9 mouse cellular contexts compared by ENCODE assay signal in genomic region chr4:137867225-137867624, GRCm38 (mm10). TPM values are rescaled to one million over a fixed set of nuclear protein-coding genes. Genes with fewer than 3 reads are reported as not detected.
A peak's percentile ranks its signal among the peaks of the same experiment; 100 is the strongest.
DNase-seq lines count a peak whose midpoint lies in the region; ATAC-seq lines count a peak whose summit lies in the region.
"Had no signal": no experiment of that assay in that cellular context is flagged by ENCODE, and none has a peak within 500 bp of the region (broad histone marks: within the 10 kb centered on the region; RNA-seq: fewer than 3 reads in every experiment).

No protein-coding gene starts in this region.

- WGBS in heart, embryonic 13.5 days: 58% methylated on average over 4 of the region's 4 CpGs
- 63% methylated on average over 4 of the region's 4 CpGs for WGBS in embryonic facial prominence, embryonic 13.5 days
- whole genome bisulfite sequencing in lung, embryonic 16.5 days: 30% methylated on average over 4 of the region's 4 CpGs

- ATAC-seq in heart, embryonic 13.5 days (ENCODE audit: extremely low read depth, insufficient number of reproducible peaks, low FRiP score, low TSS enrichment): no peak
- no peak for ATAC-seq in embryonic facial prominence, embryonic 13.5 days (ENCODE audit: insufficient number of reproducible peaks, insufficient read depth, low FRiP score, low TSS enrichment, low read depth)
- peak; percentile 67; the same call in 1 of the 2 replicates for ATAC-seq in lung, embryonic 16.5 days (ENCODE audit: low read depth)

- intact Hi-C loops in heart, postnatal 36 days (cut with DNase I): no loop called here

- no peak overlapping the region for H3K4me3 ChIP-seq in heart, embryonic 13.5 days
- no peak overlapping the region for H3K4me3 ChIP-seq in embryonic facial prominence, embryonic 13.5 days
- H3K4me3 ChIP-seq in lung, embryonic 16.5 days (ENCODE audit: low read length): no peak overlapping the region
- H3K4me3 ChIP-seq: megakaryocyte, embryonic 14.5 days had no signal

- H3K9ac ChIP-seq in heart, embryonic 13.5 days: no peak overlapping the region
- 0 out of 2 replicates have a peak overlapping the region, but pooled peaks have one; percentile 3 for H3K9ac ChIP-seq in embryonic facial prominence, embryonic 13.5 days
- H3K9ac ChIP-seq in lung, embryonic 16.5 days (ENCODE audit: low read length): no peak overlapping the region

- H3K36me3 ChIP-seq in heart, embryonic 13.5 days: no peaks in the 10 kb centered on the region
- H3K36me3 ChIP-seq in embryonic facial prominence, embryonic 13.5 days: no peaks in the 10 kb centered on the region
- no peaks in the 10 kb centered on the region for H3K36me3 ChIP-seq in lung, embryonic 16.5 days (ENCODE audit: control insufficient read depth, insufficient read depth, low read length)

- no peak overlapping the region for H3K4me2 ChIP-seq in heart, embryonic 13.5 days
- no peak overlapping the region for H3K4me2 ChIP-seq in embryonic facial prominence, embryonic 13.5 days
- H3K4me2 ChIP-seq in lung, embryonic 16.5 days (ENCODE audit: low read depth, low read length): no peak overlapping the region

- H3K4me1 ChIP-seq in heart, embryonic 13.5 days: peaks cover 87% of the 10 kb centered on the region
- H3K4me1 ChIP-seq in embryonic facial prominence, embryonic 13.5 days: peaks cover 80% of the 10 kb centered on the region
- peaks cover 36% of the 10 kb centered on the region for H3K4me1 ChIP-seq in lung, embryonic 16.5 days (replicated peaks; ENCODE audit: control insufficient read depth, insufficient read depth, low read length)

- no peak for DNase-seq in heart, postnatal 36 days
- DNase-seq in kidney, postnatal 10 days: peak; percentile 62
- no peak for DNase-seq in left cerebral cortex, adult 9 months (ENCODE audit: low spot score in 2 of 2)
- no peak for DNase-seq in adrenal gland, adult 2 months
- no peak for DNase-seq in adipocyte (ENCODE audit: low spot score)

- 0 out of 2 replicates have a peak overlapping the region, but pooled peaks have one; percentile 28 for H3K27ac ChIP-seq in heart, embryonic 13.5 days (replicated peaks)
- H3K27ac ChIP-seq in embryonic facial prominence, embryonic 13.5 days: peak overlapping the region; percentile 44; the same call in 1 of the 2 replicates
- H3K27ac ChIP-seq in lung, embryonic 16.5 days (ENCODE audit: low read length): peak overlapping the region; percentile 74

- no peaks in the 10 kb centered on the region; the same call in 1 of the 2 replicates for H3K27me3 ChIP-seq in heart, embryonic 13.5 days (replicated peaks)
- H3K27me3 ChIP-seq in embryonic facial prominence, embryonic 13.5 days: no peaks in the 10 kb centered on the region
- H3K27me3 ChIP-seq in lung, embryonic 16.5 days (ENCODE audit: control insufficient read depth, insufficient read depth, low read depth, low read length): no peaks in the 10 kb centered on the region; the same call in 1 of the 2 replicates

- H3K9me3 ChIP-seq in heart, embryonic 13.5 days: no peaks in the 10 kb centered on the region
- H3K9me3 ChIP-seq in embryonic facial prominence, embryonic 13.5 days: no peaks in the 10 kb centered on the region
- H3K9me3 ChIP-seq in lung, embryonic 16.5 days (ENCODE audit: control insufficient read depth, low read length): no peaks in the 10 kb centered on the region
- H3K9me3 ChIP-seq: megakaryocyte, embryonic 14.5 days had no signal

RNA-seq across cellular contexts. Expression of gene Ece1, which starts 5.2 kb away (rescaled TPM):
- polyA plus RNA-seq in heart, embryonic 13.5 days (2015; fragmentation: Nextera tagmentation; extraction: Ambion mirVana): 77.4 and 78.9 TPM in 2 replicates
- 100 to 1,000 TPM; 113 to 115 TPM for total RNA-seq in heart, postnatal 36 days (2021)
- 49.9 and 65.0 TPM in 2 replicates for polyA plus RNA-seq in embryonic facial prominence, embryonic 13.5 days (2015; fragmentation: Nextera tagmentation; extraction: Ambion mirVana)
- polyA plus RNA-seq in lung, embryonic 16.5 days (2015; fragmentation: Nextera tagmentation; extraction: Ambion mirVana): 48.1 and 53.8 TPM in 2 replicates
- 100 to 1,000 TPM; 228 to 424 TPM for total RNA-seq in adrenal gland, adult 2 months (2021)
- 50.0 and 414 TPM in 2 replicates for polyA plus RNA-seq in adrenal gland, adult 2 months (2012; rRNA removed)
